Mouse (Mus musculus): ENCODE measurements around the gene Meis1.

The Meis1 gene

GRCm38 (mm10) chr11:18830087-18830486 lies 188.7 kb downstream of the Meis1 start:
- no peak for DNase-seq (ENCODE audit: low spot score in 2 of 2)

All from left cerebral cortex, adult 9 months (tissue).